15 mouse cellular contexts compared by ENCODE assay signal in genomic region chr11:70804395-70804794, GRCm38 (mm10). TPM values are rescaled to one million over a fixed set of nuclear protein-coding genes. Genes with fewer than 3 reads are reported as not detected.
DNase-seq lines count a peak whose midpoint lies in the region; ATAC-seq and TF ChIP-seq lines count a peak whose summit lies in the region.
"Had no signal": no experiment of that assay in that cellular context is flagged by ENCODE, and none has a peak within 500 bp of the region (broad histone marks: within the 10 kb centered on the region; RNA-seq: fewer than 3 reads in every experiment).

No protein-coding gene starts in this region.

- ATAC-seq in intestine, embryonic 16.5 days, result no peak
- ATAC-seq in intestine, embryonic 15.5 days, result no peak
- ATAC-seq: forebrain, embryonic 14.5 days had no signal

- H3K27me3 ChIP-seq in intestine, embryonic 16.5 days (replicated peaks; ENCODE audit: control insufficient read depth, insufficient read depth, low read length), result no peaks in the 10 kb centered on the region
- H3K27me3 ChIP-seq in intestine, embryonic 15.5 days (replicated peaks), result no peaks in the 10 kb centered on the region
- no peaks in the 10 kb centered on the region for H3K27me3 ChIP-seq in testis, adult 2 months (ENCODE audit: control insufficient read depth, insufficient read depth, low read length)
- H3K27me3 ChIP-seq: hindbrain, embryonic 15.5 days had no signal

- no peaks in the 10 kb centered on the region for H3K36me3 ChIP-seq in intestine, embryonic 16.5 days (ENCODE audit: control insufficient read depth, insufficient read depth, low read length)
- no peaks in the 10 kb centered on the region for H3K36me3 ChIP-seq in intestine, embryonic 15.5 days
- H3K36me3 ChIP-seq in testis, adult 2 months (ENCODE audit: control insufficient read depth, insufficient read depth, low read length), result no peaks in the 10 kb centered on the region
- H3K36me3 ChIP-seq: embryonic facial prominence, embryonic 10.5 days; G1E; heart, embryonic 10.5 days; hindbrain, embryonic 15.5 days had no signal

- no peaks in the 10 kb centered on the region for H3K9me3 ChIP-seq in intestine, embryonic 16.5 days (ENCODE audit: control insufficient read depth, low read length)
- no peaks in the 10 kb centered on the region for H3K9me3 ChIP-seq in intestine, embryonic 15.5 days
- H3K9me3 ChIP-seq: embryonic facial prominence, embryonic 10.5 days; G1E; heart, embryonic 10.5 days; hindbrain, embryonic 15.5 days had no signal

- TF ChIP-seq CTCF in testis, adult 2 months (IDR thresholded peaks at IDR 0.05; ENCODE audit: control insufficient read depth, insufficient read depth, insufficient replicate concordance, low read depth, low read length), result no peak

- H3K4me3 ChIP-seq in intestine, embryonic 16.5 days (ENCODE audit: low read length), result no peak overlapping the region
- H3K4me3 ChIP-seq in intestine, embryonic 15.5 days (replicated peaks), result no peak overlapping the region
- no peak overlapping the region for H3K4me3 ChIP-seq in testis, adult 2 months (ENCODE audit: control insufficient read depth, low read depth, low read length)
- no peak overlapping the region for H3K4me3 ChIP-seq in brown adipose tissue, adult 24 weeks (ENCODE audit: insufficient read depth, low read depth, low read length)
- H3K4me3 ChIP-seq: embryonic facial prominence, embryonic 10.5 days; heart, embryonic 10.5 days; hindbrain, embryonic 15.5 days had no signal

- no peak for DNase-seq in testis, postnatal 10 days (ENCODE audit: low spot score)
- DNase-seq in lung, postnatal 36 days, result no peak
- no peak for DNase-seq in yolk sac, embryonic 10.5 days (ENCODE audit: low spot score)
- DNase-seq: cerebellum, adult 2 months; cerebellum, postnatal 10 days; gastrocnemius, postnatal 36 days had no signal

- H3K4me1 ChIP-seq in intestine, embryonic 16.5 days (ENCODE audit: control insufficient read depth, insufficient read depth, low read length), result 0 out of 2 replicates have a peak, but pooled peaks cover 4% of the 10 kb centered on the region
- peaks cover 2% of the 10 kb centered on the region; the same call in 1 of the 2 replicates for H3K4me1 ChIP-seq in intestine, embryonic 15.5 days (replicated peaks)
- peaks cover 8% of the 10 kb centered on the region for H3K4me1 ChIP-seq in testis, adult 2 months (ENCODE audit: control insufficient read depth, insufficient read depth, low read length)
- H3K4me1 ChIP-seq in brown adipose tissue, adult 24 weeks (ENCODE audit: control insufficient read depth, insufficient read depth, insufficient read length, low read length), result peaks cover 20% of the 10 kb centered on the region; the same call in 1 of the 2 replicates
- H3K4me1 ChIP-seq: embryonic facial prominence, embryonic 10.5 days; hindbrain, embryonic 15.5 days had no signal

- no peak for TF ChIP-seq POLR2A in testis, adult 2 months (IDR thresholded peaks at IDR 0.05; ENCODE audit: control insufficient read depth, low read depth, low read length)

- H3K27ac ChIP-seq in intestine, embryonic 16.5 days (ENCODE audit: low read length), result 0 out of 2 replicates have a peak overlapping the region, but pooled peaks have one; percentile 5
- no peak overlapping the region for H3K27ac ChIP-seq in intestine, embryonic 15.5 days
- H3K27ac ChIP-seq in testis, adult 2 months (ENCODE audit: control insufficient read depth, insufficient read depth, low read depth, low read length), result peak overlapping the region; percentile 66; the same call in 1 of the 2 replicates
- H3K27ac ChIP-seq in brown adipose tissue, adult 24 weeks (replicated peaks; ENCODE audit: low read depth, low read length), result peak overlapping the region; percentile 91
- H3K27ac ChIP-seq: embryonic facial prominence, embryonic 10.5 days; heart, embryonic 10.5 days; hindbrain, embryonic 15.5 days had no signal

- no peak overlapping the region for H3K4me2 ChIP-seq in intestine, embryonic 16.5 days (ENCODE audit: low read depth, low read length)
- H3K4me2 ChIP-seq in intestine, embryonic 15.5 days (replicated peaks), result no peak overlapping the region
- H3K4me2 ChIP-seq: hindbrain, embryonic 15.5 days had no signal

- no peak overlapping the region for H3K9ac ChIP-seq in intestine, embryonic 16.5 days (ENCODE audit: low read depth, low read length)
- no peak overlapping the region for H3K9ac ChIP-seq in intestine, embryonic 15.5 days
- H3K9ac ChIP-seq: hindbrain, embryonic 15.5 days had no signal

- WGBS in intestine, embryonic 16.5 days, result 79% methylated on average over 3 of the region's 3 CpGs
- 83% methylated on average over 3 of the region's 3 CpGs for WGBS in intestine, embryonic 15.5 days

RNA-seq across cellular contexts. Expression of gene Scimp, which starts 8.0 kb away (rescaled TPM):
- polyA plus RNA-seq in intestine, embryonic 16.5 days (2015; fragmentation: Nextera tagmentation; extraction: Ambion mirVana), result 0.37 and 1.0 TPM in 2 replicates
- 0.70 and 0.88 TPM in 2 replicates for polyA plus RNA-seq in intestine, embryonic 15.5 days (2015; fragmentation: Nextera tagmentation; extraction: Ambion mirVana)
- polyA plus RNA-seq in testis, adult 2 months (2012; rRNA removed), result 0.13 and 0.16 TPM in 2 replicates
- polyA plus RNA-seq in brown adipose tissue, adult 24 weeks (2012; ENCODE audit: insufficient read depth, insufficient read length, missing spikeins), result not detected in 2 replicates
- polyA plus RNA-seq: embryonic facial prominence, embryonic 10.5 days; forebrain, embryonic 14.5 days; G1E; heart, embryonic 10.5 days; hindbrain, embryonic 15.5 days had no signal

RNA-seq across cellular contexts. Expression of gene Rabep1, which starts 40.2 kb away (rescaled TPM):
- 55.8 and 60.7 TPM in 2 replicates for polyA plus RNA-seq in intestine, embryonic 16.5 days (2015; fragmentation: Nextera tagmentation; extraction: Ambion mirVana)
- polyA plus RNA-seq in intestine, embryonic 15.5 days (2015; fragmentation: Nextera tagmentation; extraction: Ambion mirVana), result 51.4 and 53.9 TPM in 2 replicates
- polyA plus RNA-seq in testis, adult 2 months (2012; rRNA removed), result 2.8 and 3.4 TPM in 2 replicates
- 20.5 and 22.8 TPM in 2 replicates for polyA plus RNA-seq in brown adipose tissue, adult 24 weeks (2012; ENCODE audit: insufficient read depth, insufficient read length, missing spikeins)

RNA-seq across cellular contexts. Expression of gene Zfp3, which starts 40.4 kb away (rescaled TPM):
- 4.8 and 5.3 TPM in 2 replicates for polyA plus RNA-seq in intestine, embryonic 16.5 days (2015; fragmentation: Nextera tagmentation; extraction: Ambion mirVana)
- 5.3 and 6.2 TPM in 2 replicates for polyA plus RNA-seq in intestine, embryonic 15.5 days (2015; fragmentation: Nextera tagmentation; extraction: Ambion mirVana)
- polyA plus RNA-seq in testis, adult 2 months (2012; rRNA removed), result 1.2 TPM in 2 replicates
- polyA plus RNA-seq in brown adipose tissue, adult 24 weeks (2012; ENCODE audit: insufficient read depth, insufficient read length, missing spikeins), result 3.5 and 5.5 TPM in 2 replicates
